Mouse (Mus musculus): ENCODE data around the gene Itgb6.

DNA sequence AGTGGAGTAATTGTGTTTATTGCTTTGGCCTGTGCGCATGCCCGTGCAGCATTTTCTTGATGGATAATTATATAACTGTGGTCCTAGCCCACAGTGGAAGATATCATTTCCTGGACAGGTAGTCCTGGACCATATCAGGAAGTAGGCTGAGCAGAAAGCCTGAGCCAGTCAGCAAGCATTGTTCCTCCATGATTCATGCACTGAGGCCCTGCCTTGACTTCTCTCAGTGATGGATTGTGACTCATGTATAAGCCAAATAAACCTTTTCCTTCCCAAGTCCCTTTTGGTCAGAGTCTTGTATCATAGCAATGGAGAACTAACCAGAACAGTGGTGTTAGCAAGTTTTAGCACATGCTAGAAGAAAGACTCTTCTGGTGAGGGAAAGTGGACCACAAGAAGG is 172.6 kb downstream of the Itgb6 start:
- TF ChIP-seq CTCF (conservative IDR thresholded peaks at IDR 0.05 in 1 of 2, IDR thresholded peaks at IDR 0.05 in 1 of 2; ENCODE audit: low read depth in 2 of 2, low read length in 2 of 2) (no peak), MYC (IDR thresholded peaks at IDR 0.05; ENCODE audit: low read depth, low read length) (no peak), MAX (IDR thresholded peaks at IDR 0.05; ENCODE audit: low read length) (no peak), GABPA (IDR thresholded peaks at IDR 0.05; ENCODE audit: insufficient replicate concordance, low read depth, low read length) (no peak), ELF1 (IDR thresholded peaks at IDR 0.05; ENCODE audit: low read depth, low read length) (no peak), CHD2 (IDR thresholded peaks at IDR 0.05; ENCODE audit: low read length) (no peak), MAFK (IDR thresholded peaks at IDR 0.05; ENCODE audit: insufficient replicate concordance, low read length) (no peak), POLR2A (IDR thresholded peaks at IDR 0.05; ENCODE audit: low read depth, low read length) (no peak), POLR2AphosphoS2 (IDR thresholded peaks at IDR 0.05; ENCODE audit: low read depth, low read length) (no peak), TBP (conservative IDR thresholded peaks at IDR 0.05; ENCODE audit: low read depth, low read length) (no peak), RCOR1 (conservative IDR thresholded peaks at IDR 0.05; ENCODE audit: low read depth, low read length) (no peak), UBTF (IDR thresholded peaks at IDR 0.05; ENCODE audit: low read depth, low read length) (no peak), SMC3 (IDR thresholded peaks at IDR 0.05; ENCODE audit: low read depth, low read length) (no peak)

Data from CH12.LX (cell line).